Mouse (Mus musculus) heart, embryonic 11.5 days (tissue): ENCODE measurements around the gene Snx33. TPM values are rescaled to one million over a fixed set of nuclear protein-coding genes. Genes with fewer than 3 reads are reported as not detected.

Source experiments
- ATAC-seq: fragments of 200-750 bp; cut with Nextera tagmentation; replicated peaks from 2 replicates; pipeline ENCODE4 v1.8.0; 2017; ENCODE audit warnings: moderate library complexity; ENCODE audit not compliant: insufficient number of reproducible peaks, low FRiP score, low TSS enrichment
- H3K27ac ChIP-seq: fragments of 300-500 bp; sonication (generic); 2 replicates; pipeline ENCODE4 v1.5.1; 2014; ENCODE audit warnings: mild to moderate bottlenecking, low read depth, low read length
- H3K27me3 ChIP-seq: fragments of 300-500 bp; sonication (generic); 2 replicates; pipeline ENCODE4 v1.6.1; 2014; ENCODE audit warnings: mild to moderate bottlenecking, low read length, mixed read lengths; ENCODE audit not compliant: control insufficient read depth, insufficient read depth
- H3K36me3 ChIP-seq: fragments of 300-500 bp; sonication (generic); 2 replicates; pipeline ENCODE4 v1.6.1; 2014; ENCODE audit warnings: mild to moderate bottlenecking, low read length, moderate library complexity, mixed read lengths; ENCODE audit not compliant: control insufficient read depth, insufficient read depth
- H3K4me1 ChIP-seq: fragments of 300-500 bp; sonication (generic); 2 replicates; pipeline ENCODE4 v1.6.1; 2014; ENCODE audit warnings: low read length; ENCODE audit not compliant: control insufficient read depth, insufficient read depth
- H3K4me2 ChIP-seq: fragments of 300-500 bp; sonication (generic); 2 replicates; pipeline ENCODE4 v1.6.1; 2014; ENCODE audit warnings: mild to moderate bottlenecking, moderate library complexity
- H3K4me3 ChIP-seq: fragments of 300-500 bp; sonication (generic); 2 replicates; pipeline ENCODE4 v1.5.1; 2014; ENCODE audit warnings: low read depth, low read length
- H3K9ac ChIP-seq: fragments of 300-500 bp; sonication (generic); 2 replicates; pipeline ENCODE4 v1.6.1; 2014; ENCODE audit warnings: mild to moderate bottlenecking, low read depth, low read length, moderate library complexity
- H3K9me3 ChIP-seq: fragments of 300-500 bp; sonication (generic); replicated peaks from 2 replicates; pipeline ENCODE4 v1.6.1; 2016; ENCODE audit warnings: low read length; ENCODE audit not compliant: control insufficient read depth
- WGBS: fragments of 180-500 bp; shearing (Covaris S2); extraction: QIAGEN DNeasy Blood & Tissue Kit; methylation state at CpG from one replicate; pipeline ENCODE4 v1.1.7; 2014; ENCODE audit not compliant: insufficient replicate concordance; 5-methylcytosine and 5-hydroxymethylcytosine counted together
- polyA plus RNA-seq: library from polyadenylated mRNA; unstranded; fragments of >200 nt; fragmentation: Nextera tagmentation; extraction: Ambion mirVana; gene quantifications from 2 replicates; pipeline ENCODE4 v1.2.1, GENCODE M21; 2014

Gene Snx33
- polyA plus RNA-seq, result 4.5 and 5.2 TPM in 2 replicates

DNA sequence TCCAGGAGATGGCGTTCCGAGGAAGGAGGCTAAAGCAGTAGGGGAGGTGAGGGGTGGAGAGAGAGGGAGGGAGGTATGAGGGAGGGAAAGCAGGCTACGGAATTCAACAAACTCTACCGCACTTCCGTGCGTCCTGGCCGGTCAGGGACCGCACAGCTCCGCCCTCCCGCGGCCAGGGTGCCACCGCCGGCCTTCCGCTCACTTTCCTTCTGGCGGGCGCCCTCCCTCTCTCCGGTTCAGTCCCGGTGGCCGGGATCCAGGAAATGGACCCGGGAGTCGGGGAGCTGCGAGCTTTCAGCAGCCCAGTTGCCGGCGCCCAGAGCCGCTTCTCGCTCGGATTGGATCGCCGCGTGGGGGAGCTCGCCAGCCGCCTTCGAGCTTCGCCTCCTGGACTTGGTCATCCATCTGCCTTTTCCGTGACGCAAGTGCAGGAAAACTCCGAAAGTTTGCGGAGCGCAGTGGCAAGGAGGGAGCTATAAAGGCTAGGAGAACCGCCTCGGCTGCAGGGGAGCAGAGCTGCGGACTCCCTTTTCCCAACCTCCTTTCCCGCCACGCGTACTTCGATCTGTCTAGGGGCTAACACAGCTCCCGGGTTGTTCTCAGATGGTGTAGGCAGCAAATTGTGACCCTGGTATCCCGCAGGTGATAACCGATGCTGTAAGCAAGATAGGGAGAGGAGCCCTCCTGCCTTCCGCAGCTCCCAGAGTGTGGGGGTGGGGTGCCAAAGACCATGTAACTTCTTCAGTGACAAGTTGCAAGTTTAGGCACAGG, at the start of gene Snx33:
Snx33 (minus strand) TSS at position 331 of the 771 bp plus-strand sequence.
- Histone ChIP-seq H3K9me3 (no peaks in the 10 kb centered on the region), H3K27ac (peak within 1 kb of the TSS; percentile 96), H3K4me2 (peak within 1 kb of the TSS; percentile 77), H3K4me1 (peaks cover 37% of the 10 kb centered on the region), H3K36me3 (peaks cover 4% of the 10 kb centered on the region; the same call in 1 of the 2 replicates), H3K27me3 (no peaks in the 10 kb centered on the region), H3K9ac (peak within 1 kb of the TSS; percentile 89), H3K4me3 (peak within 1 kb of the TSS; percentile 67)
- peak; percentile 68 for ATAC-seq
- under 1% methylated on average over 50 of the region's 50 CpGs for WGBS

DNA sequence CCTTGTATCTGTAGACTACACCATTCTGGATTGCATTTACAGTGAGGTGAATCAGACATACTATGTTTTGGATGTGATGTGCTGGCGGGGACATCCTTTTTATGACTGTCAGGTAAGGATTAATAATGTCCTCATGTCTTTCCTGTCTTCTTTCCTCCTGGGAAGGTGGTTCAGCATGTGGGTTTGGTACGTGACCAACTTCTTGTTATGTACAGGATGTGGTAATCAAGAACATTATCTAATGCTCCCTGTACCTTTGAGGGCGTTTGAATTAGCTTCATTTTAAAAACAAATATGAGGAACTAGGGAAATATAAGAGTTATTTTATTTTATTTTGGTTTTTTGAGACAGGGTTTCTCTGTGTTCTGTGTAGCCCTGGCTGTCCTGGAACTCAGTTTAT, 47.0 kb upstream of the Snx33 start:
- no peak for ATAC-seq
- WGBS, result 82% methylated on average over 3 of the region's 3 CpGs
- H3K9me3 ChIP-seq, result no peaks in the 10 kb centered on the region

DNA sequence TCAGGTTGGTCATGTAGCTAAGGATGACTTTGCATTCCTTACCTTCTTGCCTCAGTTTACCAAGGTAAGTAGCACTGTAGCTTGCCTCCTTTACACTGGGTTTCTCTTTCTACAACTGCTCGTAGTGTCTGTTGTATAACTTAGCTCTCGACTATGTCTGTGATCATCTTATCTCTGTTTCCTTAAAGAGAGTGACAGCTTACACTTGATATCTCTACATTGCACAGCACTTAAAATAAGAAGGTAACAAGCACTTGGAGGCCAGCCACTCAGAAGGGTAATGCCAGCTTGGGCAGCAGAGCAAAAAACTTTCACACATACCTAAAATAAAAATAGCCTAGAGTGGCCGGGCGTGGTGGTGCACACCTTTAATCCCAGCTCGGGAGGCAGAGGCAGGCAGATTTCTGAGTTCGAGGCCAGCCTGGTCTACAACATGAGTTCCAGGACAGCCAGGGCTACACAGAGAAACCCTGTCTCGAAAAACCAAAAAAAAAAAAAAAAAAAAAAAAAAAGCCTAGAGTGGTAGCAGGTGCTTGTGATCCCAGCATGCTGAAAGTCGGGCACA, 45.9 kb upstream of the Snx33 start:
- ATAC-seq, result no peak
- Histone ChIP-seq H3K36me3 (no peaks in the 10 kb centered on the region), H3K9ac (no peak overlapping the region), H3K4me2 (no peak overlapping the region), H3K27ac (no peak overlapping the region), H3K4me1 (no peaks in the 10 kb centered on the region), H3K27me3 (no peaks in the 10 kb centered on the region), H3K4me3 (no peak overlapping the region), H3K9me3 (no peaks in the 10 kb centered on the region)
- WGBS, result 70% methylated on average over 7 of the region's 8 CpGs

More for the DNA sequence above, 47.0 kb upstream of the Snx33 start:
- no peak overlapping the region for H3K4me2 ChIP-seq
- H3K4me3 ChIP-seq, result no peak overlapping the region
- no peaks in the 10 kb centered on the region for H3K27me3 ChIP-seq
- H3K4me1 ChIP-seq, result no peaks in the 10 kb centered on the region
- H3K36me3 ChIP-seq, result 0 out of 2 replicates have a peak, but pooled peaks cover 2% of the 10 kb centered on the region
- H3K9ac ChIP-seq, result no peak overlapping the region
- no peak overlapping the region for H3K27ac ChIP-seq

DNA sequence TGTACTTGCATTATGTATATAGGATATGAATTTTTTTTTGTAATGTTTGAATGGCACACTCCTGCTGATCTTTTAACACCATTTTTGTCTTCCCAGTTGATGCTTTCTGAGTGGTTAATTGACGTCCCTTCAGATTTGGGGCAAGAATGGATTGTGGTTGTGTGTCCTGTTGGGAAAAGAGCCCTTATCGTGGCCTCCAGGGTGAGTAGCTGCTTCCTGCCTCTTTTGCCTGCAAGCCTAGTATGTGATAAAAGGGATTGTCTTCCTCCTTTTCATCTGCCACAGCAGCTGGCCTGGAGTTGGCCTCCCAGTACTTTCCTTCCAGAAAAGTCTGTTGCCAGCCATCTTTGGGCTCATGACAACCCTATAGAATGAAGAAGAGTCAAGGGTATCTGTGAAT, 42.0 kb upstream of the Snx33 start:
- Histone ChIP-seq H3K27ac (0 out of 2 replicates have a peak overlapping the region, but pooled peaks have one; percentile 1), H3K4me3 (no peak overlapping the region), H3K9me3 (no peaks in the 10 kb centered on the region), H3K9ac (no peak overlapping the region), H3K36me3 (no peaks in the 10 kb centered on the region), H3K4me1 (no peaks in the 10 kb centered on the region), H3K4me2 (no peak overlapping the region), H3K27me3 (no peaks in the 10 kb centered on the region)
- 52% methylated on average over 2 of the region's 2 CpGs for WGBS
- ATAC-seq, result no peak

DNA sequence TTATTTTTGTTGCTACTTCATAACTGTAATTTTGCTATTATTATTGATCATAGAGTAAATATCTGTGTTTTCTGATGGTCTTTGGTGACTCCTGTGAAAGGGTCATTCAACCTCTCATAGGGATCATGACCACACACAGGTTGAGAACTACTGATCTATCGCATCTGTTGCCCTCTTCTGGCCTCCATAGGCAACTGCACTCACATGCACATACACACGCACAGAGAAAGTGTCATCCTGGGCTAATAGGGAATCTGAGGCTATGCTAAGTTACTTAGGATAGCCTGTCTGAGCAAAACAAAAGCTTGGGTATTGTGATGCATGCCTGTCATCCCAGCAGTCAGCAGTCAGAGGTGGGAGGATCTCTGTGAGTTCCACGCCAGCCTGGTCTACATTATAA, 33.4 kb upstream of the Snx33 start:
- H3K9me3 ChIP-seq, result no peaks in the 10 kb centered on the region
- H3K4me3 ChIP-seq, result no peak overlapping the region
- no peaks in the 10 kb centered on the region for H3K4me1 ChIP-seq
- no peak overlapping the region for H3K4me2 ChIP-seq
- H3K27me3 ChIP-seq, result no peaks in the 10 kb centered on the region
- 91% methylated on average over 3 of the region's 3 CpGs for WGBS
- H3K36me3 ChIP-seq, result peaks cover 2% of the 10 kb centered on the region; the same call in 1 of the 2 replicates
- no peak for ATAC-seq
- H3K9ac ChIP-seq, result no peak overlapping the region
- H3K27ac ChIP-seq, result no peak overlapping the region

DNA sequence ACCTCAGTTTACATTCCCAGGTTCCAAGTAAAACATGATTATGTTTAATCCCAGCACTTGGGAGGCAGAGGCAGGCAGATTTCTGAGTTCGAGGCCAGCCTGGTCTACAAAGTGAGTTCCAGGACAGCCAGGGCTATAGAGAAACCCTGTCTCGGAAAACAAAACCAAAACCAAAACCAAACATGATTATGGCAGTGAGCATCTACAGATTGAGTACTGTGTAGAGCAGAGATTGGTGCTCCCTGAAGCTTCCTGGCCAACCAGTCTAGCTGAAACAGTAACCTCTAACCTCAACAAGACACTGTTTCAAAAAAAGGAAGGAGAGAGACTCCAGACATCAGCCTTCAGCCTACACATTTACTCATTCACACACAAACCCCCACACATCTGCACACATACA, 30.5 kb upstream of the Snx33 start:
- Histone ChIP-seq H3K36me3 (peaks cover 2% of the 10 kb centered on the region; the same call in 1 of the 2 replicates), H3K9ac (no peak overlapping the region), H3K27ac (no peak overlapping the region), H3K4me1 (no peaks in the 10 kb centered on the region), H3K9me3 (no peaks in the 10 kb centered on the region), H3K27me3 (no peaks in the 10 kb centered on the region), H3K4me2 (no peak overlapping the region), H3K4me3 (no peak overlapping the region)
- WGBS, result 84% methylated on average over 2 of the region's 2 CpGs
- no peak for ATAC-seq

DNA sequence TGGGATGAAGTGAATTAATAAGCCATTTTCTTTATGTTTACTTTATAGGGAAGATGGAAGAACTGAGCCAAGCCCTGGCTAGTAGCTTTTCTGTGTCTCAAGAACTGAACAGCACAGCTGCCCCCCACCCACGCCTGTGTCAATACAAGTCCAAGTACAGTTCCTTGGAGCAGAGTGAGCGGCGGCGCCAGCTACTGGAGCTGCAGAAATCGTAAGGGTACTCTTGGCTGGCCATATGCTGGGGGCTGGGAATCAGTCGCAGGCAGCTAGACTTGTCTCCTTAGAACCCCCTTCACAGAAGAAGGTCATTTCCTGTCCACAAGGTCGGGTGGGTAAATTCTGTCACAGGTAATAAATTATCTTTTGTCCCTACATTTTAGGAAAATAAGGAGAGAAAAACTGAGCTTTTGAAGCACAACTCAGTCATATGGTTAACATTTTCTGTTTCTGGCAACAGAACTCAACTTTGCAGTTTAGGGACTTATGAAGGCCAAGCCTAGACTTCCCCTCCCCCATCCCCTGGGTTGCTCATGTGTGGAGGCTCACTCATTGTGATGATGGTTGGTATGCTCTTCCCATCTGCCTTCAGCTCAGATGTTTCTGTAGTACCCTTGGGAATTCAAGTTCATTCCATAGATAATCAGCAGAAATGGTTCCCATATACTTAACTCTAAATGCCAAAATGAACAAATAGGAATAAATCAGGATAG, 28.9 kb upstream of the Snx33 start:
- no peak overlapping the region for H3K27ac ChIP-seq
- no peak overlapping the region for H3K4me2 ChIP-seq
- no peak overlapping the region for H3K9ac ChIP-seq
- no peaks in the 10 kb centered on the region for H3K27me3 ChIP-seq
- ATAC-seq, result no peak
- WGBS, result 72% methylated on average over 7 of the region's 7 CpGs
- H3K9me3 ChIP-seq, result no peaks in the 10 kb centered on the region
- no peak overlapping the region for H3K4me3 ChIP-seq
- no peaks in the 10 kb centered on the region for H3K4me1 ChIP-seq
- H3K36me3 ChIP-seq, result no peaks in the 10 kb centered on the region

DNA sequence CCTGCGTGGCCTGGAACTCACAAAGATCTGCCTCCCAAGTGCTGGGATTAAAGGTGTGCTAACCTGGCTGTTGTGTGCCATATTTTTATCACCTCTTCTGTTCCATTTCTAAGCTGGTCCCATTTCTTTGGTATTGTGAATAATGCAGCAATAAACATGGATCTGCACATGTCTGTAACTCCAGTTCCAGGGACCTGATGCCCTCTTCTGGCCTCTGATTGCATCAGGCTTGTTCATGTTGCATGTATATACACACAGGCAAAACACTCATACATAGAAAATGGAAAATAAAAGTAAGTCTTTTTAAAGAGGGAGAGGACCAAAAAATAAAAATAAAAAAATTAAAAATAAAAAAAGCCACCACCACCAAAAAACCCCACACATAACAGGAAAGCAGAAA, 25.4 kb upstream of the Snx33 start:
- Histone ChIP-seq H3K27me3 (no peaks in the 10 kb centered on the region), H3K9ac (no peak overlapping the region), H3K9me3 (no peaks in the 10 kb centered on the region), H3K4me3 (no peak overlapping the region), H3K4me2 (no peak overlapping the region), H3K36me3 (no peaks in the 10 kb centered on the region), H3K4me1 (peaks cover 5% of the 10 kb centered on the region), H3K27ac (no peak overlapping the region)
- 94% methylated on average over 1 of the region's 1 CpGs for WGBS
- no peak for ATAC-seq
